Mouse (Mus musculus) intestine, embryonic 15.5 days (tissue): ENCODE measurements around the gene Ccdc88c. TPM values are rescaled to one million over a fixed set of nuclear protein-coding genes. Genes with fewer than 3 reads are reported as not detected.

ENCODE experiments used
- ATAC-seq: fragments of 200-750 bp; cut with Nextera tagmentation; 2 replicates; pipeline ENCODE4 v1.8.0; 2017; ENCODE audit warnings: moderate TSS enrichment, moderate library complexity
- H3K27ac ChIP-seq: fragments of 300-500 bp; sonication (generic); 2 replicates; pipeline ENCODE4 v1.5.1; 2015; ENCODE audit warnings: mild to moderate bottlenecking, inconsistent platforms
- H3K27me3 ChIP-seq: fragments of 300-500 bp; sonication (generic); replicated peaks from 2 replicates; pipeline ENCODE4 v1.6.1; 2015; ENCODE audit warnings: inconsistent platforms
- H3K36me3 ChIP-seq: fragments of 300-500 bp; sonication (generic); 2 replicates; pipeline ENCODE4 v1.6.1; 2015; ENCODE audit warnings: inconsistent platforms
- H3K4me1 ChIP-seq: fragments of 300-500 bp; sonication (generic); replicated peaks from 2 replicates; pipeline ENCODE4 v1.6.1; 2015; ENCODE audit warnings: inconsistent platforms
- H3K4me2 ChIP-seq: fragments of 300-500 bp; sonication (generic); replicated peaks from 2 replicates; pipeline ENCODE4 v1.6.1; 2015; ENCODE audit warnings: mild to moderate bottlenecking, inconsistent platforms
- H3K4me3 ChIP-seq: fragments of 300-500 bp; sonication (generic); replicated peaks from 2 replicates; pipeline ENCODE4 v1.5.1; 2015; ENCODE audit warnings: inconsistent platforms
- H3K9ac ChIP-seq: fragments of 300-500 bp; sonication (generic); 2 replicates; pipeline ENCODE4 v1.6.1; 2015; ENCODE audit warnings: inconsistent platforms
- H3K9me3 ChIP-seq: fragments of 300-500 bp; sonication (generic); 2 replicates; pipeline ENCODE4 v1.6.1; 2016; ENCODE audit warnings: inconsistent platforms
- WGBS: fragments of 180-500 bp; shearing (Covaris S2); methylation state at CpG from one replicate; pipeline ENCODE4 v1.1.7; 2015; 5-methylcytosine and 5-hydroxymethylcytosine counted together
- polyA plus RNA-seq: library from polyadenylated mRNA; unstranded; fragments of >200 nt; fragmentation: Nextera tagmentation; extraction: Ambion mirVana; gene quantifications from 2 replicates; pipeline ENCODE4 v1.2.1, GENCODE M21; 2015

Gene Ccdc88c
- polyA plus RNA-seq, 1 experiment from 2014 or later: 14.9 TPM

DNA sequence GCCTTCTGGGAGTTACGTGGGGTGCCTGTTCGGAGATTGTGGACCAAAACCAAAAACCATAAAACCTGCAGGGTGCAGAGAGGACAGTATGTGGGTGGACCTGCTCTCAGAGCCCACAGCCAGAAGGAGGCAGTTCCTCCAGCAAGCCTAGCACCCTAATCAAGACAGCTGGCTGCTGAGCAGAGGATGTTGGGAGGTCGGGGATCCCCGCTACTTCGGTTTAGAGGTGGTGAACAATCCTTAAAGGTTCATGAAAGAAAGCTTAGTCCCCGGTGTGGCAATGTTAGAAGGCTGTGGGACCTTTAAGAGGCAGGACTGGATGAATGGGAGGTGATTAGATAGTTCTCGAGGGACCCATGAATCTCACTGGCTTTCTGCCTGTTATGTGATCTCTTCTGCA lies 36.4 kb downstream of the Ccdc88c start:
- no peak overlapping the region for H3K4me2 ChIP-seq
- no peaks in the 10 kb centered on the region for H3K27me3 ChIP-seq
- H3K36me3 ChIP-seq: no peaks in the 10 kb centered on the region
- H3K4me3 ChIP-seq: no peak overlapping the region
- H3K9ac ChIP-seq: no peak overlapping the region
- no peak for ATAC-seq
- WGBS: 70% methylated on average over 7 of the region's 7 CpGs
- no peaks in the 10 kb centered on the region for H3K9me3 ChIP-seq
- H3K27ac ChIP-seq: no peak overlapping the region
- peaks cover 23% of the 10 kb centered on the region for H3K4me1 ChIP-seq

DNA sequence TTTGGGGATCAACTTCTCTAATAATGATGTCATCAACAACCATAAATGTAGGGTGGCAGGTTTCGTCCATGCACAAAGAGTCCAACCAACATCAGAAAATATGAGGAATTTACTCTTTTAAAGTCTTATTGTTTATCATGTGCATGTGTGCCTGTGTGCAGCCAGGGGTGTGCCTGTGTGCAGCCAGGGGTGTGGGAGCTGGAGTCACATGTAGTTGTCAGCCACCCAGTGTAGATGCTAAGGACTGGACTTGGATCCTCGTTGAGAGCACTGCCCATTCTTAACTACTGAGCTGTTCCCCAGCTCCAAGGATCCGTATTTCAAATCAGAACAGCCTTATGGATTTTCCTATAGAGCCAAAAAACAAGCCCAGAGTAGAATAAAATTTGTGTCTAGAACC lies 37.7 kb downstream of the Ccdc88c start:
- no peak overlapping the region for H3K27ac ChIP-seq
- no peak overlapping the region for H3K9ac ChIP-seq
- H3K4me2 ChIP-seq: no peak overlapping the region
- H3K36me3 ChIP-seq: no peaks in the 10 kb centered on the region
- WGBS: 69% methylated on average over 3 of the region's 3 CpGs
- H3K9me3 ChIP-seq: no peaks in the 10 kb centered on the region
- ATAC-seq: no peak
- H3K4me3 ChIP-seq: no peak overlapping the region
- H3K27me3 ChIP-seq: no peaks in the 10 kb centered on the region
- peaks cover 23% of the 10 kb centered on the region for H3K4me1 ChIP-seq

DNA sequence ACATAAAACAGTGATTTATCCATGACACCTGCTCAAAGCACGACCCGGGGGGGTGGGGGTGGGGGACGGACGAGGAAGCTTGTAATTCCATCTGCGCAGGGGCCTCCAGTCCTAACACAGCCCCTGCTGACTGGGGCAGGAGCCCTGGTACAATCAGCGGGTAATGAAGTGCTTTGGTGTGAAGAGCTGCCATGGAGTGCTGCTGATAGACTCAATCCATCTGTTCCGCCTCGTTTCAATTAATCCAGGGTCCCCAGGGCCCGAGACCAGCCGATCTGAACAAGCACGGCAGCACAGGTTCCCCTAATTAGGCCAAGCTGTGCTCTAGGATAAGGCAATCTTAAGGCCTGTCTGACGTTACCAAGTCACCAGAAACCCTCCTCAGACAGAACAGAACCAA lies 38.6 kb downstream of the Ccdc88c start:
- ATAC-seq: no peak

DNA sequence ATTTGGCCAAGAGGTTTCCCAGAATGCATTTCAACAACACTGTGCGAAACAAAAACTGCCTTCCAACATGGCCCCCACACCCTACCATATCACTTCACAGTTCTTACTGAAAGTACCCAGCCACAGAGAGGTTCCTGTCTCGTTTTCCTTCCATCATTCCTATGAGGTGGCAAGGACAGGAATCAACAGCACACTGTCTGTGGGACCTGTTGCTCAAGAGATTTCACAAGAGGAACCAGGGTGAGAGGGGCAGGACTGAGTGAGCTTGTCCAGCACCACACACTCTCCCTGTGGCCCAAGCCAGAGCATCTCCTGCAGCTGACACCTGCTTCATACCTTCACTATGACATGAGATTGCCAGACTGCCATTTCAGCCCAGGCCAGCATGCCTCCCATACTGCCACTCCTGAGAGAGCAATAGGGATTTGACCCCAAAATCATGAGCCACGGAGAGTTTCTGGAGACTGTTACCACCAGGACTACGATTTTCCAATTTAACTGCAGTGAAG lies 39.0 kb downstream of the Ccdc88c start:
- Histone ChIP-seq H3K4me1 (peaks cover 15% of the 10 kb centered on the region), H3K4me2 (no peak overlapping the region), H3K9me3 (no peaks in the 10 kb centered on the region), H3K9ac (no peak overlapping the region), H3K4me3 (no peak overlapping the region), H3K27ac (no peak overlapping the region), H3K27me3 (no peaks in the 10 kb centered on the region), H3K36me3 (no peaks in the 10 kb centered on the region)
- 70% methylated on average over 4 of the region's 4 CpGs for whole genome bisulfite sequencing
- no peak for ATAC-seq

More for the DNA sequence above, 38.6 kb downstream of the Ccdc88c start:
- peaks cover 16% of the 10 kb centered on the region for H3K4me1 ChIP-seq
- no peaks in the 10 kb centered on the region for H3K9me3 ChIP-seq
- no peak overlapping the region for H3K9ac ChIP-seq
- H3K27me3 ChIP-seq: no peaks in the 10 kb centered on the region
- no peak overlapping the region for H3K27ac ChIP-seq
- H3K36me3 ChIP-seq: no peaks in the 10 kb centered on the region
- H3K4me3 ChIP-seq: no peak overlapping the region
- WGBS: 53% methylated on average over 12 of the region's 12 CpGs
- H3K4me2 ChIP-seq: no peak overlapping the region

DNA sequence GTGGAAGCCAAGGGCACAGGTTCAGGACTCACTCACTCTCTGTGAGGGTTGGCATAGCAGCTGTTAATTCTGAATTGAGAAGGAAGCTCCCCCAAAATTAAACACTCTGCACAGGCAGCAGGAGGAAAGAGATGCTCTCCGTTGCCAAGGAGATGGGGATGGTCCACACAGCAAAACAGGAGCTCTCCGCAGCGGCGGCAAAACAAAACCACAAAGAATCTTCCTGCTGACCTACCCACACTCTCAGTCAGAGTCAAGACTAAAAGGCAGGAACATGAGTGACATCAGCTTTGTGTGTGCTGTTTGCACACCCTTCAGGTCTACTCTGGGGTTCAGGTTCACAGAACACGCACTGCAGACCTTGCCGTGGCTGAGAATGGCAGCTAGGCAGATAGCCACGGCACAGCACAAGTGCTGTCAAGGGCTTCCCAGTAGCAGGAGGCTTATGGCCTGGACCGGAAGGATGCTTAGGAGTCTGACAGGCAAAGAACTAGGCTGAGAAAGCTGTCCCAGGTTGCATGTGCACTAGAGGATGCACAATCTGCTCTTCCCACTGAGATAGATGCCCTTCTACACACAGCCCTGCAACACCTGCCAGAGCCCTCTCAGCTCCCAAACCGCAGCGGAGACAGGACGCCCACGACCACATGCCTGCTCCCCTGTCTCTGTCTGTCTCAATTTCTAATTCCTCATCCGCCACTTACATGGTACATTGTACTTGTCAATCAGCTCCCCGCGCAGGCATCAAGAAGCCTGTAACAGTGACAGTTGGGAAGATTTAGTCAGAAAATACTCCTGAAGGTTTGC lies 40.3 kb downstream of the Ccdc88c start:
- Histone ChIP-seq H3K27me3 (no peaks in the 10 kb centered on the region), H3K4me3 (no peak overlapping the region), H3K27ac (no peak overlapping the region), H3K4me1 (peaks cover 13% of the 10 kb centered on the region; the same call in 1 of the 2 replicates), H3K9ac (no peak overlapping the region), H3K36me3 (no peaks in the 10 kb centered on the region), H3K9me3 (no peaks in the 10 kb centered on the region), H3K4me2 (no peak overlapping the region)
- ATAC-seq: no peak
- 86% methylated on average over 15 of the region's 15 CpGs for WGBS

DNA sequence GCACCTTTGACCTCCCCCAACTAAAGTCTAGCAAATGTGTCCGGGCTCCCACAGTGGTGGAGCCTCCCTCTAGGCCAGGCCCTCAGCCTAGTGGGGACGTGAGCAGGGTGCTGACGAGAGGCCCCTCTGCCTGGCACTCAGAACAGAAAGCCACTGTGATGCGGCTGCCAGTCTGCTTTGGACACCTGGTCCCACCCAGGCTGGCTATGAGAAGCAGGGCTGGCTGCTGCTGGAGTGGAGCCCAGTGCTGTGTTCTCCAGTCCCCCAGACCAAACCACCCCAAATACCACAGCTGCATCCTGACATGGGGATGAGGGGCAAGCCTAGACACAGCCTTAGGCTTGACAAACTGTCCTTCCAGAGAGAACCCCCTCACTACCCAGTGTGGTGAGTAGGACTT lies 42.4 kb downstream of the Ccdc88c start:
- Histone ChIP-seq H3K9ac (no peak overlapping the region), H3K4me2 (no peak overlapping the region), H3K4me3 (no peak overlapping the region), H3K27me3 (no peaks in the 10 kb centered on the region), H3K27ac (no peak overlapping the region), H3K36me3 (no peaks in the 10 kb centered on the region), H3K9me3 (no peaks in the 10 kb centered on the region), H3K4me1 (peaks cover 11% of the 10 kb centered on the region)
- WGBS: 68% methylated on average over 4 of the region's 4 CpGs
- no peak for ATAC-seq

DNA sequence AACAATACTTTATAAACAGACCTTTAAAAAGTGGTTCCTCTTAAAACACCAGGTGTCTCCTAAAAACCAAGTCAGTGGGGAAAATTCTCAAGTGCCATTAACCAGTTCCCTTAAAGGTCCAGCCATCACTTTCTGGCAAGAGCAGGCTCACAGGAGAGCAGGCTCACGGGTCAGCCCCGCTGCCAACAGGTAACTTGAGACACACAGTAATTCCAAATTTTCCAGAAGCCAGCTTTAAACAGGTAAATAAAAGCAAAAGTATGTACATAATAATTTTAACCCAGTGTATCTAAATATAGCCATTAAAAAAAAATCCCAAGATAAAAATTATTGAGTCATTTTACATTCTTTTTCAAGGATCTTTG lies 43.1 kb downstream of the Ccdc88c start:
- H3K36me3 ChIP-seq: no peaks in the 10 kb centered on the region
- H3K27ac ChIP-seq: no peak overlapping the region
- no peaks in the 10 kb centered on the region for H3K27me3 ChIP-seq
- 75% methylated on average over 2 of the region's 2 CpGs for WGBS
- no peak for ATAC-seq
- H3K4me2 ChIP-seq: no peak overlapping the region
- H3K9me3 ChIP-seq: no peaks in the 10 kb centered on the region
- H3K4me3 ChIP-seq: no peak overlapping the region
- peaks cover 16% of the 10 kb centered on the region for H3K4me1 ChIP-seq
- no peak overlapping the region for H3K9ac ChIP-seq

DNA sequence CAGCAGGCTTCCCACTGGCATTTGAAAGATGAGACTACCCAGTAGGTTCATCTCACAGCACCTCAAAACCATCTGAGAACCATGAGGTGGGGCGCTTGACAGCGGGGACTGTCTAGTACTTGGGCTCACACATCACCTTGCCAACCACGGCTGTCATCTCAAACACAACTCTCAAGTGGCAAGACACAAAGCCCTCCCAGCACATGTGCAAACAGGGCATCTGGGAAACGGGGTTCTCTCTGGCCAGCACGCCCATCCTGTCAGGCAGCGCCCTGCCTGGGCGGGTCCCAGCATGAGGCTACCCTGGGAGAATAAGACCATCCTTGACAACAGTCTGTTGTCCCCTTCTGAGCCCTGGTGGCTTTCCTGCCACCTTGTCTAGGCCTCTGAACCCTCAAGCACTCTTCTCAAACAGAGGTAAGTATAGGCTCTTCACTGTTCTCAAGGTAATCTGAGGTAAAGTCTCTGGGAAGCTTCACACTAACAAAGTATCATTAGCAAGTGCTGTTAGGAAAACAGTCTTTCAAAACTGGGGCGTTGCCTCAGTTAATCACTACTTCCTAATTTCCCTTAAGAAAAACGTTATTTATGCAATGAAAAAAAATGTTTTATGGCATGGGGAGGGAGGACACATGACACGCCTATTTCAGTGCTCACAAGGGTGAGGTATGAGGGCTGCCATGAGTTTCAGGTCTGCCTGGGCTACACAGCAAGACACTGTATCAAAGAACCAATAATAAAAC lies 43.6 kb downstream of the Ccdc88c start:
- no peak overlapping the region for H3K4me2 ChIP-seq
- H3K36me3 ChIP-seq: no peaks in the 10 kb centered on the region
- peak; percentile 34; the same call in 1 of the 2 replicates for ATAC-seq
- H3K4me3 ChIP-seq: no peak overlapping the region
- H3K9ac ChIP-seq: no peak overlapping the region
- peaks cover 16% of the 10 kb centered on the region for H3K4me1 ChIP-seq
- no peaks in the 10 kb centered on the region for H3K27me3 ChIP-seq
- H3K27ac ChIP-seq: no peak overlapping the region
- no peaks in the 10 kb centered on the region for H3K9me3 ChIP-seq
- WGBS: 71% methylated on average over 10 of the region's 10 CpGs

DNA sequence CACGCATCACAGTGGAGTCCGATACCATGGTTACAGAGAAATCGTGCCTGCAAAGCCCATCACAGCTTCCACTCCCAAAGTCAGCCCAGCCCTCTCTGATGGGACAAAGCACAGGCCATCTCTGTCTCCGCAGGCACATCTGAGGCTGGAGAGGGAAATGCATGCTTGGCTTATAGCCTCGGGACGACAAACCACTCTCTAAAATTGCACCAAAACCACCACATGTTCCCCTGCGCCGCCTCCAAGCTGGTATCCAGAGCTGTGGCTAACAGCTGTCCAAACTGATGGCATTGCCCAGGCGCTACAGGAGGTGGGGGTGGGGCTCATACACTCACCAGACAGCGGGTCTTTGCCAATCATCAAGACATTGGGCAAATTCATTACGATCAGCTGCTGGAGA lies 45.3 kb downstream of the Ccdc88c start:
- Histone ChIP-seq H3K4me1 (peaks cover 24% of the 10 kb centered on the region), H3K36me3 (no peaks in the 10 kb centered on the region), H3K9ac (no peak overlapping the region), H3K27me3 (no peaks in the 10 kb centered on the region), H3K4me3 (no peak overlapping the region), H3K4me2 (no peak overlapping the region), H3K9me3 (no peaks in the 10 kb centered on the region), H3K27ac (no peak overlapping the region)
- 88% methylated on average over 11 of the region's 11 CpGs for WGBS
- ATAC-seq: no peak

DNA sequence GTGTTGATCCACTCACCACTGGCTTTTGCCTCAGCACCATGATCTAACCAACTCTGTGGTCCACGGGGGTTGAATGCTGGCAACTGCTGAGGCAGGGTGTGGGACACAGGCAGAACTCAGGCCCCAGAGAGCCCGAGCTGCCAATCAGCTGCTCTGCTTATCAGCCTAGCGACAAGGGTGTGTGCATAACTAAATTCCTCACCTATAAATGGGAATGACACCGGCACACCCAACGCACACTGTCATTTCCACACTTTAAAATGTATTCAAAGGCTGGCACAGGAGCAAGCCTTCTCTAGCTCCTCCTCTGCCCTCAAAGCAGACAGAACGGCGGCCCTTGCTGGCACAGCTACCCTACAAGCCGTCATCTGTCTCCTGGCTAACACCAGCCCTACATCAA lies 46.6 kb downstream of the Ccdc88c start:
- peak; percentile 39 for ATAC-seq
- Histone ChIP-seq H3K9ac (no peak overlapping the region), H3K4me1 (peaks cover 24% of the 10 kb centered on the region), H3K36me3 (no peaks in the 10 kb centered on the region), H3K27me3 (no peaks in the 10 kb centered on the region), H3K4me3 (no peak overlapping the region), H3K27ac (no peak overlapping the region), H3K4me2 (no peak overlapping the region), H3K9me3 (no peaks in the 10 kb centered on the region)
- 62% methylated on average over 8 of the region's 8 CpGs for WGBS

DNA sequence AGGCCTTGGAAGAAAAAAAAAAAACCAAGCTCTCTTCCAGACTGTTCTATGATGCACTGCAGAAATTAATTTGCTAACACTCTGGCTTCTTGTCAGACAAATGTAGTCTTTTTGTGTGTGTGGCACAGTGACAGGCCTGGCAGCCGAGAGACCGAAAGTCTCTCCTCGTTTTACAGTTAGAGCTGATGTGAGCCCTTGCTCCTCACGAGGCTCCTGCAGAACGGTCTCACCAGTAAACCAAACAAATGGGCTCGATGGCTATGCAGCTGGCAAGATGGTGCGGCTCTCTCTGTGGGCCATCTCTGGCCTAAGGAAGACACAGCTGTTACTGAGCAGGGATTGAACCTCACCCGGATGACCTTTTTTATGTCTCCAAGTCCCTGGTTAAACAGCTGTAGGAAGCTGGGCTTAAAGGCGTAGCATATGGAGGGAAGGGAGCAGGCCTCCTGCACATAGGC lies 48.3 kb downstream of the Ccdc88c start:
- H3K9me3 ChIP-seq: no peaks in the 10 kb centered on the region
- H3K36me3 ChIP-seq: no peaks in the 10 kb centered on the region
- no peak overlapping the region for H3K9ac ChIP-seq
- 40% methylated on average over 9 of the region's 9 CpGs for WGBS
- peaks cover 19% of the 10 kb centered on the region for H3K4me1 ChIP-seq
- H3K27me3 ChIP-seq: no peaks in the 10 kb centered on the region
- no peak overlapping the region for H3K4me3 ChIP-seq
- H3K4me2 ChIP-seq: no peak overlapping the region
- no peak overlapping the region for H3K27ac ChIP-seq
- ATAC-seq: no peak

DNA sequence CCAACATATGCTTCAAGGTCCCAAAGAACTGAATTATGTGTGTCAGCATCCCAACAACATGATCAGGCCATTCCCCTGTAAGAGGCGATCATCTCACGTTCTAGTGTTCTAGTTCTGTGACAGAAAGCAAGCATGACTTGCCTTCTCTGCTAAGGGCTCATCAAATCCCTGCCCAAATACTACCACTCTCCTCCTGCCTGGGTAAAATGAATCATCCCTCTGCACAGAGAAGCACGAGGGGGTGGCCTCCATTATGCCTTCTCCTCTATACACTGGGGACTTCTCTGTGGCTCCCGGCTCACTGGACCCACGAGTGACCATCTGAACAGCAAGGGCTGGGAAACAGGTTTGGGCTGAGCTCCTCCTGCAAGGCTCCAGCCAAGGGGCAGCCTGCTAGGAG lies 49.2 kb downstream of the Ccdc88c start:
- no peak overlapping the region for H3K27ac ChIP-seq
- no peak overlapping the region for H3K4me2 ChIP-seq
- H3K27me3 ChIP-seq: no peaks in the 10 kb centered on the region
- H3K4me1 ChIP-seq: peaks cover 17% of the 10 kb centered on the region
- no peaks in the 10 kb centered on the region for H3K9me3 ChIP-seq
- ATAC-seq: no peak
- WGBS: 83% methylated on average over 5 of the region's 5 CpGs
- no peaks in the 10 kb centered on the region for H3K36me3 ChIP-seq
- no peak overlapping the region; the same call in 1 of the 2 replicates for H3K9ac ChIP-seq
- H3K4me3 ChIP-seq: no peak overlapping the region
